Comparison of ENCODE assay signal across 8 mouse cellular contexts in the genomic region with DNA sequence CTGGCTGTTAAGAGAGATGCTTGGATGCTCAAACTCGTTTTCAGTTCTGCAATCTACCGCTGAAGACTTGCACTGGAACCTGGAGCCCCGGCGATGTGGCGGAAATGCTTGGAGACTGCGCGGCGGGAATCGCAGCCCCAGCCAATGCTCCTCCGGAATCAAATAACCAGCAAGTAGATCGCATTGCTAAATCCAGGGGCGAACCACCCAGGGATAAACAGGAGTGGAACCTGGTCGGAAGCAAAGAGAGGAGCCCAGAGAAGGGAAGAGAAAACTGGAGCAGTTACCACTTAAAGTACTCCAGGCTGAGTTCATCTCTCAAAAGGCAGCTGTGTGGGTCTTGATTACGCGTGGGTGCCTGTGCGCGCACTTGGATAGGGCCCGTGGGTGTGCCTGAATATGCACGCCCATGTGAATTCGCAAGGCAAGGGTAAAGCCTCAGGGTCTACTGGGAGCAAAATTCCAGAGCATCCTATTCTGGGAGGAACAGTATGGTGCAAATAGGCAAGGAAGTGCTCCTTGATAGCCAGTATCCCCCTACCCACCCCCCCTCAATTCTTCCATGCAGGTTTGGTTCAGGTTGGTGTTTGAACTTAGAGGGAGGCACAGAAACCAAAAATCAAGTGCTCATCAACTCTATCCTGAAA. TPM values are rescaled to one million over a fixed set of nuclear protein-coding genes. Genes with fewer than 3 reads are reported as not detected.
A peak's percentile ranks its signal among the peaks of the same experiment; 100 is the strongest.
DNase-seq lines count a peak whose midpoint lies in the region; ATAC-seq lines count a peak whose summit lies in the region.

No protein-coding gene starts in this region.

- H3K27me3 ChIP-seq in forebrain, embryonic 10.5 days (ENCODE audit: poor library complexity, severe bottlenecking) = peaks cover 65% of the 10 kb centered on the region

- peak overlapping the region; percentile 39 for H3K4me3 ChIP-seq in forebrain, embryonic 10.5 days

- WGBS in forebrain, embryonic 10.5 days = 3% methylated on average over 20 of the region's 20 CpGs

- no peak overlapping the region for H3K27ac ChIP-seq in forebrain, embryonic 10.5 days

- H3K36me3 ChIP-seq in forebrain, embryonic 10.5 days (replicated peaks) = no peaks in the 10 kb centered on the region

- no peak for ATAC-seq in erythroid progenitor cell, adult 5-6 weeks (replicated peaks; ENCODE audit: low FRiP score, poor library complexity, severe bottlenecking)
- ATAC-seq in erythroblast, adult 5-6 weeks (replicated peaks; ENCODE audit: low FRiP score, poor library complexity, severe bottlenecking) = no peak

- H3K4me1 ChIP-seq in forebrain, embryonic 10.5 days = peaks cover 36% of the 10 kb centered on the region

- peak; percentile 25 for DNase-seq in layer of hippocampus, adult 11-12 months (ENCODE audit: low spot score)
- DNase-seq in layer of hippocampus, adult 9-10 months (ENCODE audit: low spot score) = no peak
- DNase-seq in forebrain, embryonic 10.5 days (ENCODE audit: extremely low spot score, low spot score) = peak; percentile 17
- peak; percentile 12 to 25 for DNase-seq in layer of hippocampus, postnatal 14 days (ENCODE audit: low spot score in 2 of 2)
- peak; percentile 7 for DNase-seq in retina, embryonic 14.5 days (ENCODE audit: low spot score)
- DNase-seq in adrenal gland, adult 2 months = no peak

- H3K9me3 ChIP-seq in forebrain, embryonic 10.5 days = no peaks in the 10 kb centered on the region

RNA-seq across cellular contexts. Expression of gene Lrfn5, which starts 1.3 kb away (rescaled TPM):
- polyA plus RNA-seq in forebrain, embryonic 10.5 days (2016; fragmentation: Nextera tagmentation; extraction: Ambion mirVana) = 0.37 and 0.79 TPM in 2 replicates
- total RNA-seq in layer of hippocampus, postnatal 14 days (2021) = 100 to 1,000 TPM in 1 of 2 experiments, 10 to 100 TPM in 1; 94.5 to 108 TPM
- total RNA-seq in adrenal gland, adult 2 months (2021) = under 1 TPM; 0.07 to 0.14 TPM
- polyA plus RNA-seq in adrenal gland, adult 2 months (2012; rRNA removed) = not detected in 2 replicates
- total RNA-seq in erythroid progenitor cell, adult 5-6 weeks (2015; ENCODE audit: low replicate concordance) = not detected in 2 replicates
- not detected in 2 replicates for total RNA-seq in erythroid progenitor cell, adult 5-6 weeks (2017; ENCODE audit: low replicate concordance)
- not detected in 2 replicates for total RNA-seq in erythroblast, adult 5-6 weeks (2015; ENCODE audit: low replicate concordance)
- total RNA-seq in erythroblast, adult 5-6 weeks (2017; ENCODE audit: low replicate concordance) = 0.43 TPM in 1 of 2 replicates, not detected in the other

Comparison
In these comparisons a context has a peak if more than half of its experiments do, and no peak if none do; other contexts are left out.
1. DNase-seq: peak in layer of hippocampus, adult 11-12 months (single experiment), forebrain, embryonic 10.5 days (single experiment), layer of hippocampus, postnatal 14 days (2 of 2) and retina, embryonic 14.5 days (single experiment); none in layer of hippocampus, adult 9-10 months (single experiment) and adrenal gland, adult 2 months (single experiment).
2. RNA of gene Lrfn5, which starts 1.3 kb away (total RNA-seq): 94.5 to 108 TPM in layer of hippocampus, postnatal 14 days; 0.43 TPM in erythroblast, adult 5-6 weeks, 0.07 to 0.14 TPM in adrenal gland, adult 2 months and not detected in erythroid progenitor cell, adult 5-6 weeks; every median in the first group is over 10 times any median in the second.